Mouse (Mus musculus): ENCODE measurements at regions not wholly inside any gene's neighbourhood (a gene's known extent, or its start where the extent isn't known, plus 50 kb on each side); places are given as distances from the start of the nearest gene placed in this dataset.

DNA sequence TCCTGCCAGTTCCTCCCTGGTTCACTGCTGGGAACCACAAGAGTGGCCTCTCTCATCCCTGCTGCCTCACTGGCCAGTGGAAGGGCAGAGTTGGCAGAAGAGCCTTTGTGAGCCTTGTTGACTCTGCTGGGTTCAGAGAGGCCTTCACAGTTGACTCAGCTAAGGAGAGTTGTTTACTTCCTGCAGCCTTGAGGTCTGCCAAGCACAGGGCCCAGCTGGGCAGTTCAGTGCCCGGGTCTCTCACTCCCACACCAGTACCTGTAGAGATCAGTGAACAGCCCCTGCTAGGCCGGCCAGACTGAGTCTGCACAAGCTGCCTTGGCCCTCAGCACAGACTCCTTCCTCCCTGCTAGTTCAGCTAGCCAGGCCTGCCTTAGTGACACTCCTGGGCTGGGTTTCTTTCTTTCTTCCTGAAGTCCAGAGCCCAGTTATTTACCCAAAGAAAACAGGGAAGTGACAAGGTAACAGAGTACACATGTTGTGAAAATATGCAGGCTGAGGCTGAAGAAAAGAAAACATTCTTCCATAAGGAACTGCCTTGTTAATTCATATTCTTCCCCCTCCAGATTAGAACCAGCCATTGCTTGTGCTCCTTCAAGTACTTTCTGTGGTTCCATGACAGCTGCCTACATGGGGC lies 207.8 kb downstream of the Zfp36l1 start:
- no peak for TF ChIP-seq CTCF (IDR thresholded peaks at IDR 0.05; ENCODE audit: low read depth)
- no peak for TF ChIP-seq EP300 (IDR thresholded peaks at IDR 0.05; ENCODE audit: low read depth)
